Mouse (Mus musculus): ENCODE results near the gene Gtpbp2. TPM values are rescaled to one million over a fixed set of nuclear protein-coding genes. Genes with fewer than 3 reads are reported as not detected.

The Gtpbp2 gene
- polyA plus RNA-seq, 1 experiment from 2014 or later = 38.6 TPM

GRCm38 (mm10) chr17:46170538-46170937 is 9.7 kb downstream of the Gtpbp2 start:
- no peak for ATAC-seq (ENCODE audit: low FRiP score, low read depth)
- Histone ChIP-seq H3K9me3 (no peaks in the 10 kb centered on the region), H3K4me1 (no peaks in the 10 kb centered on the region), H3K27me3 (no peaks in the 10 kb centered on the region), H3K36me3 (peaks cover 76% of the 10 kb centered on the region), H3K4me3 (no peak overlapping the region), H3K4me2 (replicated peaks) (no peak overlapping the region), H3K27ac (replicated peaks) (no peak overlapping the region), H3K9ac (replicated peaks) (no peak overlapping the region)
- WGBS = 67% methylated on average over 3 of the region's 3 CpGs

- no peak for ATAC-seq (ENCODE audit: low FRiP score, low read depth)
- Histone ChIP-seq H3K4me3 (no peak overlapping the region), H3K4me2 (replicated peaks) (no peak overlapping the region), H3K4me1 (no peaks in the 10 kb centered on the region), H3K9me3 (no peaks in the 10 kb centered on the region), H3K36me3 (peaks cover 90% of the 10 kb centered on the region), H3K9ac (replicated peaks) (no peak overlapping the region), H3K27ac (replicated peaks) (no peak overlapping the region), H3K27me3 (no peaks in the 10 kb centered on the region)
- 82% methylated on average over 4 of the region's 4 CpGs for WGBS
Observed at GRCm38 (mm10) chr17:46182273-46182672, 21.4 kb downstream of the Gtpbp2 start.

- WGBS = 86% methylated on average over 2 of the region's 2 CpGs
- Histone ChIP-seq H3K4me2 (replicated peaks) (no peak overlapping the region), H3K36me3 (peaks cover 85% of the 10 kb centered on the region), H3K27me3 (no peaks in the 10 kb centered on the region), H3K27ac (replicated peaks) (no peak overlapping the region), H3K9ac (replicated peaks) (no peak overlapping the region), H3K4me1 (no peaks in the 10 kb centered on the region), H3K9me3 (no peaks in the 10 kb centered on the region), H3K4me3 (no peak overlapping the region)
- no peak for ATAC-seq (ENCODE audit: low FRiP score, low read depth)
Observed at GRCm38 (mm10) chr17:46188829-46189228, 28.0 kb downstream of the Gtpbp2 start.

- Histone ChIP-seq H3K4me2 (replicated peaks) (peak overlapping the region; percentile 86), H3K9ac (replicated peaks) (peak overlapping the region; percentile 86; the same call in 1 of the 2 replicates), H3K9me3 (no peaks in the 10 kb centered on the region), H3K4me1 (peaks cover 30% of the 10 kb centered on the region), H3K27me3 (no peaks in the 10 kb centered on the region), H3K27ac (replicated peaks) (no peak overlapping the region), H3K36me3 (peaks cover 38% of the 10 kb centered on the region), H3K4me3 (peak overlapping the region; percentile 96; the same call in 1 of the 2 replicates)
- ATAC-seq (ENCODE audit: low FRiP score, low read depth) = no peak
- 71% methylated on average over 6 of the region's 6 CpGs for WGBS
Observed at GRCm38 (mm10) chr17:46201151-46201550, 40.3 kb downstream of the Gtpbp2 start.

GRCm38 (mm10) chr17:46202421-46203071 is 41.7 kb downstream of the Gtpbp2 start, which contains the start of the genes Polh and Xpo5:
Polh (minus strand) TSS chr17:46202645.
Xpo5 (plus strand) TSS chr17:46202782.
- peaks cover 30% of the 10 kb centered on the region for H3K4me1 ChIP-seq

GRCm38 (mm10) chr17:46203078-46203477 is 42.2 kb downstream of the Gtpbp2 start:
- peak overlapping the region; percentile 96 for H3K4me3 ChIP-seq
- WGBS = under 1% methylated on average over 20 of the region's 20 CpGs
- no peak for ATAC-seq (ENCODE audit: low FRiP score, low read depth)
- H3K9ac ChIP-seq (replicated peaks) = peak overlapping the region; percentile 86
- H3K4me2 ChIP-seq (replicated peaks) = peak overlapping the region; percentile 86
- no peaks in the 10 kb centered on the region for H3K9me3 ChIP-seq
- H3K27me3 ChIP-seq = no peaks in the 10 kb centered on the region
- H3K4me1 ChIP-seq = peaks cover 30% of the 10 kb centered on the region
- H3K27ac ChIP-seq (replicated peaks) = peak overlapping the region; percentile 87
- peaks cover 39% of the 10 kb centered on the region for H3K36me3 ChIP-seq

More at GRCm38 (mm10) chr17:46202421-46203071, 41.7 kb downstream of the Gtpbp2 start, which contains the start of the genes Polh and Xpo5:
- Histone ChIP-seq H3K27ac (replicated peaks) (peak within 1 kb of the TSS; percentile 87), H3K4me2 (replicated peaks) (peak within 1 kb of the TSS; percentile 86), H3K36me3 (peaks cover 38% of the 10 kb centered on the region), H3K4me3 (peak within 1 kb of the TSS; percentile 96), H3K9ac (replicated peaks) (peak within 1 kb of the TSS; percentile 86), H3K27me3 (no peaks in the 10 kb centered on the region), H3K9me3 (no peaks in the 10 kb centered on the region)
- under 1% methylated on average over 65 of the region's 66 CpGs for WGBS
- ATAC-seq (ENCODE audit: low FRiP score, low read depth) = peak; percentile 94

GRCm38 (mm10) chr17:46206676-46207075 is 45.8 kb downstream of the Gtpbp2 start:
- Histone ChIP-seq H3K9me3 (no peaks in the 10 kb centered on the region), H3K4me2 (replicated peaks) (no peak overlapping the region), H3K9ac (replicated peaks) (no peak overlapping the region), H3K27me3 (no peaks in the 10 kb centered on the region), H3K4me1 (peaks cover 18% of the 10 kb centered on the region), H3K36me3 (peaks cover 68% of the 10 kb centered on the region), H3K27ac (replicated peaks) (no peak overlapping the region), H3K4me3 (no peak overlapping the region)
- ATAC-seq (ENCODE audit: low FRiP score, low read depth) = no peak

- Histone ChIP-seq H3K9me3 (no peaks in the 10 kb centered on the region), H3K4me1 (no peaks in the 10 kb centered on the region), H3K9ac (replicated peaks) (no peak overlapping the region), H3K4me3 (no peak overlapping the region), H3K27me3 (no peaks in the 10 kb centered on the region), H3K36me3 (peaks cover 95% of the 10 kb centered on the region), H3K4me2 (replicated peaks) (no peak overlapping the region), H3K27ac (replicated peaks) (no peak overlapping the region)
- 92% methylated on average over 3 of the region's 3 CpGs for WGBS
- no peak for ATAC-seq (ENCODE audit: low FRiP score, low read depth)
Observed at GRCm38 (mm10) chr17:46210550-46210949, 49.7 kb downstream of the Gtpbp2 start.

Other genes starting within 250 kb of the Gtpbp2 start
- 3.4 and 4.0 TPM in 2 replicates for gene Vegfa, start 128.7 kb upstream of the Gtpbp2 start, polyA plus RNA-seq (2016; fragmentation: Nextera tagmentation; extraction: Ambion mirVana)
- 123 and 124 TPM in 2 replicates for gene Mrps18a, start 50.0 kb upstream of the Gtpbp2 start, polyA plus RNA-seq (2016; fragmentation: Nextera tagmentation; extraction: Ambion mirVana)
- 15.3 and 17.0 TPM in 2 replicates for gene Rsph9, start 16.8 kb upstream of the Gtpbp2 start, polyA plus RNA-seq (2016; fragmentation: Nextera tagmentation; extraction: Ambion mirVana)
- 29.3 and 30.4 TPM in 2 replicates for gene Mad2l1bp, start 7.5 kb upstream of the Gtpbp2 start, polyA plus RNA-seq (2016; fragmentation: Nextera tagmentation; extraction: Ambion mirVana)
- gene Polh, start 41.6 kb downstream of the Gtpbp2 start, polyA plus RNA-seq (2016; fragmentation: Nextera tagmentation; extraction: Ambion mirVana) = 12.4 and 13.2 TPM in 2 replicates
- gene Xpo5, start 41.8 kb downstream of the Gtpbp2 start, polyA plus RNA-seq (2016; fragmentation: Nextera tagmentation; extraction: Ambion mirVana) = 63.1 and 63.2 TPM in 2 replicates
- 88.5 and 96.6 TPM in 2 replicates for gene Polr1c, start 87.0 kb downstream of the Gtpbp2 start, polyA plus RNA-seq (2016; fragmentation: Nextera tagmentation; extraction: Ambion mirVana)
- gene Yipf3, start 87.0 kb downstream of the Gtpbp2 start, polyA plus RNA-seq (2016; fragmentation: Nextera tagmentation; extraction: Ambion mirVana) = 65.8 and 70.3 TPM in 2 replicates
- 3.3 and 4.2 TPM in 2 replicates for gene Lrrc73, start 92.5 kb downstream of the Gtpbp2 start, polyA plus RNA-seq (2016; fragmentation: Nextera tagmentation; extraction: Ambion mirVana)
- gene Tjap1, start 122.0 kb downstream of the Gtpbp2 start, polyA plus RNA-seq (2016; fragmentation: Nextera tagmentation; extraction: Ambion mirVana) = 58.0 and 58.8 TPM in 2 replicates
- gene Dlk2, start 136.4 kb downstream of the Gtpbp2 start, polyA plus RNA-seq (2016; fragmentation: Nextera tagmentation; extraction: Ambion mirVana) = 1.9 and 3.3 TPM in 2 replicates
- 10.4 and 11.1 TPM in 2 replicates for gene Abcc10, start 167.3 kb downstream of the Gtpbp2 start, polyA plus RNA-seq (2016; fragmentation: Nextera tagmentation; extraction: Ambion mirVana)
- gene Zfp318, start 222.7 kb downstream of the Gtpbp2 start, polyA plus RNA-seq (2016; fragmentation: Nextera tagmentation; extraction: Ambion mirVana) = 17.8 and 22.9 TPM in 2 replicates